Comparison of ENCODE assay signal across 14 mouse cellular contexts in the genomic region with DNA sequence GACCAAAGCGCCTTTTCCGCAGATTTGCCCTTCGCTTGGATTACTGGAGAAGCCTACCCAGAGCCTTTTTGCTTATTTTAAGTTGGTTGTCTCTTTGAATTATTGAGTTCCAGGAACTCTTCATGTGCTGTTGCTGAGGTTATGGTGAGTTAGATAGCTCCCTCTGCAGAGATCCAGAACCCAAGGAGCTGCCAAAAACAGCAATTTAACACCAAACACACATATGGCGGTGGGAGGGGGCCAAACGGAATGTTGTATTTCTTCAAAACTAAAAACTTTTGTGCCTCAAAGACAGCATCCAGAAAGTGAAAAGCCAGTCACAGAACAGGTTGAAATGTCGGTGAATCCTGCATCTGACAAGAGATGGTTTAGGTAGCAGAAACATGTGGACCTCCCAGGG.
"Had no signal": no experiment of that assay in that cellular context is flagged by ENCODE, and none has a peak within 500 bp of the region (broad histone marks: within the 10 kb centered on the region; RNA-seq: fewer than 3 reads in every experiment).

No protein-coding gene starts in this region.

- H3K27ac ChIP-seq: kidney, postnatal 0 days; liver, embryonic 13.5 days; midbrain, embryonic 15.5 days; neural tube, embryonic 12.5 days; neural tube, embryonic 15.5 days had no signal

- ATAC-seq: intestine, postnatal 0 days; midbrain, embryonic 15.5 days had no signal

- H3K9ac ChIP-seq: liver, embryonic 13.5 days; midbrain, embryonic 15.5 days; neural tube, embryonic 12.5 days; neural tube, embryonic 15.5 days had no signal

- DNase-seq: kidney, adult 2 months; kidney, postnatal 25 days; liver, embryonic 13.5 days; lung, adult 2 months; lung, postnatal 14 days; lung, postnatal 4 days; spleen, adult 18-20 months; thymus, adult 18-20 months; thymus, postnatal 36 days had no signal

- H3K4me2 ChIP-seq: liver, embryonic 13.5 days; midbrain, embryonic 15.5 days; neural tube, embryonic 12.5 days; neural tube, embryonic 15.5 days had no signal

- H3K36me3 ChIP-seq: liver, embryonic 13.5 days; midbrain, embryonic 15.5 days; neural tube, embryonic 12.5 days; neural tube, embryonic 15.5 days had no signal

- H3K4me3 ChIP-seq: liver, embryonic 13.5 days; midbrain, embryonic 15.5 days; neural tube, embryonic 12.5 days; neural tube, embryonic 15.5 days had no signal

- H3K9me3 ChIP-seq: liver, embryonic 13.5 days; midbrain, embryonic 15.5 days; neural tube, embryonic 12.5 days; neural tube, embryonic 15.5 days had no signal

- H3K27me3 ChIP-seq: liver, embryonic 13.5 days; neural tube, embryonic 12.5 days; neural tube, embryonic 15.5 days had no signal
